Mouse (Mus musculus): Measurements from ENCODE around the gene Slc2a6. TPM values are rescaled to one million over a fixed set of nuclear protein-coding genes. Genes with fewer than 3 reads are reported as not detected.

Gene Slc2a6
- polyA plus RNA-seq, 1 experiment from 2014 or later: 2.7 TPM

DNA sequence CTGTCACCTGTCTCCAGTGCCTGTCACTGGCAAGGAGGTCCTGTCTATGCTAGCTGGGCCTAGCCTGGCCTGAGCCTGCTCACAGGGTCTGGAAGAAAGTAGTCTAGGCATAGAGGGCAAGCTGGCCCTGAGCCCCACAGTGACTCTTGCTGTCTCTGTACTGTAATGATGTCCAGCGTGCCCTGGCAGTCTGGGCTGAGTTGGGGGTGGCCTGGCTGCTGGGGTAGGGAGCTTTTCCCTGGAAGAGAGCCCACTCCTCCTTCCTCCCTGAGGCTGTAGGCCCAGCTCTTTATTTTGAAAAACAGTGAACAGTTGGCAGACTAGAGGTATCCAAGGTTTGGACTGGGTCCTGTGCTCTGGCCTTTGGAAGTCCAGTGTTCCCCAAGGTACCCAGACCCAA is 6.7 kb downstream of the Slc2a6 start:
- DNase-seq (ENCODE audit: low spot score): no peak
- no peak overlapping the region for H3K9ac ChIP-seq (ENCODE audit: low read length)
- no peaks in the 10 kb centered on the region for H3K27me3 ChIP-seq (ENCODE audit: control insufficient read depth, insufficient read depth, low read length)
- no peak overlapping the region for H3K4me3 ChIP-seq (ENCODE audit: low read depth, low read length)
- H3K9me3 ChIP-seq (ENCODE audit: control insufficient read depth, low read length): no peaks in the 10 kb centered on the region
- H3K4me1 ChIP-seq (replicated peaks; ENCODE audit: control insufficient read depth, insufficient read depth): no peaks in the 10 kb centered on the region
- H3K27ac ChIP-seq (replicated peaks): no peak overlapping the region
- H3K4me2 ChIP-seq (replicated peaks; ENCODE audit: low read depth): no peak overlapping the region
- TF ChIP-seq EP300 (optimal IDR thresholded peaks at IDR 0.05): no peak
- H3K36me3 ChIP-seq (ENCODE audit: control insufficient read depth, insufficient read depth, low read length): peaks cover 7% of the 10 kb centered on the region; the same call in 1 of the 2 replicates
- no peak for ATAC-seq (ENCODE audit: low FRiP score, low TSS enrichment)
- 71% methylated on average over 1 of the region's 1 CpGs for WGBS

- DNase-seq (ENCODE audit: low spot score) (no peak), ATAC-seq (ENCODE audit: low FRiP score, low TSS enrichment) (no peak)
- peaks cover 13% of the 10 kb centered on the region; the same call in 1 of the 2 replicates for H3K36me3 ChIP-seq (ENCODE audit: control insufficient read depth, insufficient read depth, low read length)
- no peaks in the 10 kb centered on the region for H3K9me3 ChIP-seq (ENCODE audit: control insufficient read depth, low read length)
- no peaks in the 10 kb centered on the region for H3K27me3 ChIP-seq (ENCODE audit: control insufficient read depth, insufficient read depth, low read length)
- no peak for TF ChIP-seq CTCF (IDR thresholded peaks at IDR 0.05; ENCODE audit: low read depth)
- TF ChIP-seq EP300 (optimal IDR thresholded peaks at IDR 0.05): no peak
- no peaks in the 10 kb centered on the region for H3K4me1 ChIP-seq (replicated peaks; ENCODE audit: control insufficient read depth, insufficient read depth)
- H3K4me2 ChIP-seq (replicated peaks; ENCODE audit: low read depth): no peak overlapping the region
- no peak overlapping the region for H3K27ac ChIP-seq (replicated peaks)
- WGBS: 86% methylated on average over 2 of the region's 2 CpGs
- H3K9ac ChIP-seq (ENCODE audit: low read length): no peak overlapping the region
- no peak overlapping the region for H3K4me3 ChIP-seq (ENCODE audit: low read depth, low read length)
Measured at GRCm38 (mm10) chr2:27019530-27019929, 8.3 kb downstream of the Slc2a6 start.

- peak; percentile 80 for DNase-seq (ENCODE audit: low spot score)
- H3K4me2 ChIP-seq (replicated peaks; ENCODE audit: low read depth): no peak overlapping the region
- H3K36me3 ChIP-seq (ENCODE audit: control insufficient read depth, insufficient read depth, low read length): peaks cover 18% of the 10 kb centered on the region; the same call in 1 of the 2 replicates
- TF ChIP-seq CTCF (IDR thresholded peaks at IDR 0.05; ENCODE audit: low read depth) (peak; percentile 97), EP300 (optimal IDR thresholded peaks at IDR 0.05) (no peak)
- no peaks in the 10 kb centered on the region for H3K4me1 ChIP-seq (replicated peaks; ENCODE audit: control insufficient read depth, insufficient read depth)
- ATAC-seq (ENCODE audit: low FRiP score, low TSS enrichment): peak; percentile 76
- H3K9me3 ChIP-seq (ENCODE audit: control insufficient read depth, low read length): no peaks in the 10 kb centered on the region
- no peak overlapping the region for H3K9ac ChIP-seq (ENCODE audit: low read length)
- H3K27ac ChIP-seq (replicated peaks): no peak overlapping the region
- H3K4me3 ChIP-seq (ENCODE audit: low read depth, low read length): no peak overlapping the region
- no peaks in the 10 kb centered on the region for H3K27me3 ChIP-seq (ENCODE audit: control insufficient read depth, insufficient read depth, low read length)
- whole genome bisulfite sequencing: 53% methylated on average over 5 of the region's 5 CpGs
Measured at GRCm38 (mm10) chr2:27017802-27018201, 10.0 kb downstream of the Slc2a6 start.

GRCm38 (mm10) chr2:27009714-27010244 is 18.0 kb downstream of the Slc2a6 start, which contains the start of gene Cacfd1:
Gene Cacfd1, plus strand, starts transcription at chr2:27009926.
- peak within 1 kb of the TSS; percentile 78 for H3K4me2 ChIP-seq (replicated peaks; ENCODE audit: low read depth)
- WGBS: under 1% methylated on average over 38 of the region's 43 CpGs
- no peaks in the 10 kb centered on the region for H3K27me3 ChIP-seq (ENCODE audit: control insufficient read depth, insufficient read depth, low read length)
- peak within 1 kb of the TSS; percentile 92 for H3K9ac ChIP-seq (ENCODE audit: low read length)
- H3K9me3 ChIP-seq (ENCODE audit: control insufficient read depth, low read length): no peaks in the 10 kb centered on the region
- peak; percentile 97 for DNase-seq (ENCODE audit: low spot score)
- peak within 1 kb of the TSS; percentile 79 for H3K4me3 ChIP-seq (ENCODE audit: low read depth, low read length)
- 0 out of 2 replicates have a peak, but pooled peaks cover 5% of the 10 kb centered on the region for H3K36me3 ChIP-seq (ENCODE audit: control insufficient read depth, insufficient read depth, low read length)
- peak within 1 kb of the TSS; percentile 90 for H3K27ac ChIP-seq (replicated peaks)
- TF ChIP-seq CTCF (IDR thresholded peaks at IDR 0.05; ENCODE audit: low read depth) (no peak), EP300 (optimal IDR thresholded peaks at IDR 0.05) (no peak)
- H3K4me1 ChIP-seq (replicated peaks; ENCODE audit: control insufficient read depth, insufficient read depth): 0 out of 2 replicates have a peak, but pooled peaks cover 6% of the 10 kb centered on the region
- peak; percentile 97 for ATAC-seq (ENCODE audit: low FRiP score, low TSS enrichment)

DNA sequence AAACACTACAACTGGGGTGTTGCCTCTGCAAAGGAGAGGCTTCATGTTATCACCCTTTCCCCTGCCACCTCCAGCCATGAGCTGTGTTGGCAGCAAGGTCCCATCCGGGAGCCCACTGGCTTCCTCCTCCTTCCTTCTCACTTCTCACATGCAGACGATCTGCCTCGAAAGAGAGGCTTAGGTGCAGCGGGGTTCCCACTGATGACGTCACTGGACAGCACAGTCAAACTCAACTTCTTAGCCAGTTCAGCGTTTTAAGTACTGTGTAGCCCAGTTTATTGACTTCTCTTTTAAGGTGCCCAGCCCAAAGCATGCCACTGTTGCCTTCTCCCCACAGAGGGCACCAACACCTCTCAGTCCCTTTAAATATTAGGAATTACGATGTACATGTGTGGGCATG is 20.1 kb downstream of the Slc2a6 start:
- no peak for DNase-seq (ENCODE audit: low spot score)
- H3K27me3 ChIP-seq (ENCODE audit: control insufficient read depth, insufficient read depth, low read length): no peaks in the 10 kb centered on the region
- no peak for TF ChIP-seq EP300 (optimal IDR thresholded peaks at IDR 0.05)
- TF ChIP-seq CTCF (IDR thresholded peaks at IDR 0.05; ENCODE audit: low read depth): peak; percentile 44; the same call in 1 of the 2 replicates
- H3K36me3 ChIP-seq (ENCODE audit: control insufficient read depth, insufficient read depth, low read length): no peaks in the 10 kb centered on the region
- H3K4me1 ChIP-seq (replicated peaks; ENCODE audit: control insufficient read depth, insufficient read depth): 0 out of 2 replicates have a peak, but pooled peaks cover 6% of the 10 kb centered on the region
- H3K9me3 ChIP-seq (ENCODE audit: control insufficient read depth, low read length): no peaks in the 10 kb centered on the region
- no peak overlapping the region for H3K4me2 ChIP-seq (replicated peaks; ENCODE audit: low read depth)
- no peak overlapping the region for H3K27ac ChIP-seq (replicated peaks)
- WGBS: 53% methylated on average over 7 of the region's 7 CpGs
- no peak for ATAC-seq (ENCODE audit: low FRiP score, low TSS enrichment)
- no peak overlapping the region for H3K9ac ChIP-seq (ENCODE audit: low read length)
- no peak overlapping the region for H3K4me3 ChIP-seq (ENCODE audit: low read depth, low read length)

DNA sequence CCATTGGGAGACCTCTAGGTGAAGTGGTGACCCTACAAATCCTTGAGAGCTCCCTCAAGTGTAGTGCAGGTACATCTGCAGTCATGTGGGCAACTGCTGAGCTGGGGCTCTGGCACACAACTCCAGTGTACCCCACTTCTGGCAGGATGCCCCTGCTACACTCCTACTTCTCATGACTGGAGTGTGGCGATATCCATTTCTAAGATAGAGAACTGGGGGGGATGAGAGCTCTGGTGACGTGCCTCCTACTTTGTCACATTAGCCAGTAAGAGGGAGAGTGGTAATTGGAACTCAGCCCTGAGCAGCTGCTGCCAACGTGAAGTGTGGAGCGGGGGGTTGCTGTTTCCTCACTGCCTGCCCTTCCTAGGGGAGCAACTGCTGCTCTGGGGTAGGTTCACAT is 21.5 kb downstream of the Slc2a6 start:
- no peak for ATAC-seq (ENCODE audit: low FRiP score, low TSS enrichment)
- H3K9me3 ChIP-seq (ENCODE audit: control insufficient read depth, low read length): no peaks in the 10 kb centered on the region
- TF ChIP-seq EP300 (optimal IDR thresholded peaks at IDR 0.05) (no peak), CTCF (IDR thresholded peaks at IDR 0.05; ENCODE audit: low read depth) (no peak)
- WGBS: 68% methylated on average over 4 of the region's 4 CpGs
- DNase-seq (ENCODE audit: low spot score): no peak
- no peaks in the 10 kb centered on the region for H3K36me3 ChIP-seq (ENCODE audit: control insufficient read depth, insufficient read depth, low read length)
- H3K27ac ChIP-seq (replicated peaks): no peak overlapping the region
- H3K9ac ChIP-seq (ENCODE audit: low read length): no peak overlapping the region
- H3K4me3 ChIP-seq (ENCODE audit: low read depth, low read length): no peak overlapping the region
- 0 out of 2 replicates have a peak, but pooled peaks cover 6% of the 10 kb centered on the region for H3K4me1 ChIP-seq (replicated peaks; ENCODE audit: control insufficient read depth, insufficient read depth)
- H3K27me3 ChIP-seq (ENCODE audit: control insufficient read depth, insufficient read depth, low read length): no peaks in the 10 kb centered on the region
- H3K4me2 ChIP-seq (replicated peaks; ENCODE audit: low read depth): no peak overlapping the region
